Mouse (Mus musculus): ENCODE data around the gene Tbc1d10c. TPM values are rescaled to one million over a fixed set of nuclear protein-coding genes. Genes with fewer than 3 reads are reported as not detected.

Gene Tbc1d10c
- polyA plus RNA-seq, 1 experiment = 21.9 TPM

- WGBS = 95% methylated on average over 8 of the region's 8 CpGs
- H3K27ac ChIP-seq (ENCODE audit: insufficient read depth, low read depth, low read length) = no peak overlapping the region
- peaks cover 7% of the 10 kb centered on the region; the same call in 1 of the 2 replicates for H3K4me1 ChIP-seq (ENCODE audit: control insufficient read depth, insufficient read depth, insufficient read length, low read length)
- no peak for TF ChIP-seq POLR2A (IDR thresholded peaks at IDR 0.05; ENCODE audit: low read depth, low read length)
- TF ChIP-seq CTCF (IDR thresholded peaks at IDR 0.05; ENCODE audit: extremely low read depth, insufficient read length, insufficient replicate concordance, low read depth, low read length) = no peak
- H3K4me3 ChIP-seq (ENCODE audit: low read depth, low read length) = no peak overlapping the region
- peaks cover 32% of the 10 kb centered on the region for H3K36me3 ChIP-seq (ENCODE audit: control insufficient read depth, insufficient read depth, low read length)
- H3K27me3 ChIP-seq (ENCODE audit: control insufficient read depth, insufficient read depth, low read length) = no peaks in the 10 kb centered on the region
These were observed 32.0 kb downstream of the Tbc1d10c start for GRCm38 (mm10) chr19:4159049-4159448.

GRCm38 (mm10) chr19:4156771-4157170 is 34.3 kb downstream of the Tbc1d10c start:
- Histone ChIP-seq H3K4me3 (ENCODE audit: low read depth, low read length) (no peak overlapping the region), H3K27me3 (ENCODE audit: control insufficient read depth, insufficient read depth, low read length) (no peaks in the 10 kb centered on the region), H3K27ac (ENCODE audit: insufficient read depth, low read depth, low read length) (no peak overlapping the region), H3K36me3 (ENCODE audit: control insufficient read depth, insufficient read depth, low read length) (peaks cover 53% of the 10 kb centered on the region), H3K4me1 (ENCODE audit: control insufficient read depth, insufficient read depth, insufficient read length, low read length) (no peaks in the 10 kb centered on the region)
- 88% methylated on average over 12 of the region's 12 CpGs for WGBS
- TF ChIP-seq POLR2A (IDR thresholded peaks at IDR 0.05; ENCODE audit: low read depth, low read length) = no peak
- TF ChIP-seq CTCF (IDR thresholded peaks at IDR 0.05; ENCODE audit: extremely low read depth, insufficient read length, insufficient replicate concordance, low read depth, low read length) = no peak

- H3K27ac ChIP-seq (ENCODE audit: insufficient read depth, low read depth, low read length) = 0 out of 2 replicates have a peak overlapping the region, but pooled peaks have one; percentile 64
- H3K4me3 ChIP-seq (ENCODE audit: low read depth, low read length) = peak overlapping the region; percentile 44
- H3K27me3 ChIP-seq (ENCODE audit: control insufficient read depth, insufficient read depth, low read length) = no peaks in the 10 kb centered on the region
- H3K4me1 ChIP-seq (ENCODE audit: control insufficient read depth, insufficient read depth, insufficient read length, low read length) = no peaks in the 10 kb centered on the region
- H3K36me3 ChIP-seq (ENCODE audit: control insufficient read depth, insufficient read depth, low read length) = peaks cover 54% of the 10 kb centered on the region
- 72% methylated on average over 20 of the region's 20 CpGs for WGBS
- TF ChIP-seq POLR2A (IDR thresholded peaks at IDR 0.05; ENCODE audit: low read depth, low read length) = no peak
These were observed 35.0 kb downstream of the Tbc1d10c start for GRCm38 (mm10) chr19:4156073-4156579.

- H3K4me1 ChIP-seq (ENCODE audit: control insufficient read depth, insufficient read depth, insufficient read length, low read length) = no peaks in the 10 kb centered on the region; the same call in 1 of the 2 replicates
- TF ChIP-seq CTCF (IDR thresholded peaks at IDR 0.05; ENCODE audit: extremely low read depth, insufficient read length, insufficient replicate concordance, low read depth, low read length) (no peak), POLR2A (IDR thresholded peaks at IDR 0.05; ENCODE audit: low read depth, low read length) (0 out of 2 replicates have a peak, but pooled peaks have one; percentile 21)
- no peaks in the 10 kb centered on the region for H3K27me3 ChIP-seq (ENCODE audit: control insufficient read depth, insufficient read depth, low read length)
- H3K4me3 ChIP-seq (ENCODE audit: low read depth, low read length) = peak overlapping the region; percentile 44
- peaks cover 59% of the 10 kb centered on the region for H3K36me3 ChIP-seq (ENCODE audit: control insufficient read depth, insufficient read depth, low read length)
- H3K27ac ChIP-seq (ENCODE audit: insufficient read depth, low read depth, low read length) = peak overlapping the region; percentile 64
- 75% methylated on average over 6 of the region's 6 CpGs for WGBS
These were observed 35.6 kb downstream of the Tbc1d10c start for GRCm38 (mm10) chr19:4155223-4156072.

GRCm38 (mm10) chr19:4154437-4155222 is 36.5 kb downstream of the Tbc1d10c start:
- H3K36me3 ChIP-seq (ENCODE audit: control insufficient read depth, insufficient read depth, low read length) = peaks cover 66% of the 10 kb centered on the region
- WGBS = 72% methylated on average over 13 of the region's 13 CpGs
- TF ChIP-seq POLR2A (IDR thresholded peaks at IDR 0.05; ENCODE audit: low read depth, low read length) (peak; percentile 54; the same call in 1 of the 2 replicates), CTCF (IDR thresholded peaks at IDR 0.05; ENCODE audit: extremely low read depth, insufficient read length, insufficient replicate concordance, low read depth, low read length) (no peak)
- peaks cover 8% of the 10 kb centered on the region for H3K4me1 ChIP-seq (ENCODE audit: control insufficient read depth, insufficient read depth, insufficient read length, low read length)
- peak overlapping the region; percentile 73 for H3K27ac ChIP-seq (ENCODE audit: insufficient read depth, low read depth, low read length)
- peak overlapping the region; percentile 44 for H3K4me3 ChIP-seq (ENCODE audit: low read depth, low read length)
- no peaks in the 10 kb centered on the region for H3K27me3 ChIP-seq (ENCODE audit: control insufficient read depth, insufficient read depth, low read length)

GRCm38 (mm10) chr19:4153232-4153654 is 37.8 kb downstream of the Tbc1d10c start, which contains the start of gene Ptprcap:
Ptprcap (plus strand) TSS chr19:4153604.
- peaks cover 12% of the 10 kb centered on the region for H3K4me1 ChIP-seq (ENCODE audit: control insufficient read depth, insufficient read depth, insufficient read length, low read length)
- H3K4me3 ChIP-seq (ENCODE audit: low read depth, low read length) = no peak within 1 kb of the TSS
- TF ChIP-seq CTCF (IDR thresholded peaks at IDR 0.05; ENCODE audit: extremely low read depth, insufficient read length, insufficient replicate concordance, low read depth, low read length) = no peak
- no peak for TF ChIP-seq POLR2A (IDR thresholded peaks at IDR 0.05; ENCODE audit: low read depth, low read length)
- peaks cover 58% of the 10 kb centered on the region for H3K36me3 ChIP-seq (ENCODE audit: control insufficient read depth, insufficient read depth, low read length)
- no peaks in the 10 kb centered on the region for H3K27me3 ChIP-seq (ENCODE audit: control insufficient read depth, insufficient read depth, low read length)
- H3K27ac ChIP-seq (ENCODE audit: insufficient read depth, low read depth, low read length) = no peak within 1 kb of the TSS
- WGBS = 76% methylated on average over 11 of the region's 11 CpGs
